Mouse (Mus musculus): ENCODE measurements at regions not wholly inside any gene's neighbourhood (a gene's known extent, or its start where the extent isn't known, plus 50 kb on each side); places are given as distances from the start of the nearest gene placed in this dataset.
A peak's percentile ranks its signal among the peaks of the same experiment; 100 is the strongest.
"Not testable (repeated sequence)": the region's sequence is repeated elsewhere in the genome, so short reads cannot be mapped to it uniquely, and the experiment has no call there.

- H3K36me3 ChIP-seq; ATAC-seq (ENCODE audit: low FRiP score); H3K27ac ChIP-seq; H3K9me3 ChIP-seq; H3K9ac ChIP-seq; H3K27me3 ChIP-seq; H3K4me3 ChIP-seq: not testable (repeated sequence)
- 50% methylated on average over 16 of the region's 42 CpGs for WGBS
- Histone ChIP-seq H3K4me1 (replicated peaks) (peaks cover 10% of the 10 kb centered on the region), H3K4me2 (0 out of 2 replicates have a peak overlapping the region, but pooled peaks have one; percentile 27)
Measured at GRCm38 (mm10) chr5:133842059-133842706, 257.3 kb upstream of the Castor2 start.

- no peaks in the 10 kb centered on the region for H3K36me3 ChIP-seq
- H3K4me2 ChIP-seq = no peak overlapping the region
- no peaks in the 10 kb centered on the region for H3K4me1 ChIP-seq (replicated peaks)
- no peak overlapping the region for H3K27ac ChIP-seq
- ATAC-seq (ENCODE audit: low FRiP score) = no peak
- H3K4me3 ChIP-seq = no peak overlapping the region
- WGBS = 88% methylated on average over 5 of the region's 5 CpGs
- no peaks in the 10 kb centered on the region for H3K9me3 ChIP-seq
- no peaks in the 10 kb centered on the region for H3K27me3 ChIP-seq
- no peak overlapping the region for H3K9ac ChIP-seq
Measured at GRCm38 (mm10) chr5:133838286-133838685, 261.2 kb upstream of the Castor2 start.

GRCm38 (mm10) chr5:133833217-133833616 lies 266.3 kb upstream of the Castor2 start:
- no peaks in the 10 kb centered on the region for H3K27me3 ChIP-seq
- H3K27ac ChIP-seq = no peak overlapping the region
- 80% methylated on average over 7 of the region's 7 CpGs for WGBS
- no peak overlapping the region for H3K4me3 ChIP-seq
- H3K9ac ChIP-seq = no peak overlapping the region
- H3K9me3 ChIP-seq = no peaks in the 10 kb centered on the region
- H3K4me2 ChIP-seq = no peak overlapping the region
- H3K4me1 ChIP-seq (replicated peaks) = no peaks in the 10 kb centered on the region
- no peaks in the 10 kb centered on the region for H3K36me3 ChIP-seq
- no peak for ATAC-seq (ENCODE audit: low FRiP score)

GRCm38 (mm10) chr5:133828226-133828625 lies 271.3 kb upstream of the Castor2 start:
- no peak overlapping the region for H3K4me3 ChIP-seq
- H3K27me3 ChIP-seq = no peaks in the 10 kb centered on the region
- H3K4me2 ChIP-seq = no peak overlapping the region
- no peaks in the 10 kb centered on the region for H3K36me3 ChIP-seq
- 88% methylated on average over 13 of the region's 13 CpGs for WGBS
- no peak overlapping the region for H3K27ac ChIP-seq
- ATAC-seq (ENCODE audit: low FRiP score) = no peak
- no peaks in the 10 kb centered on the region for H3K9me3 ChIP-seq
- H3K9ac ChIP-seq = no peak overlapping the region
- H3K4me1 ChIP-seq (replicated peaks) = peaks cover 5% of the 10 kb centered on the region

GRCm38 (mm10) chr5:133823871-133824270 lies 275.6 kb upstream of the Castor2 start:
- no peak for ATAC-seq (ENCODE audit: low FRiP score)
- Histone ChIP-seq H3K4me2 (no peak overlapping the region; the same call in 1 of the 2 replicates), H3K9me3 (no peaks in the 10 kb centered on the region), H3K27me3 (no peaks in the 10 kb centered on the region), H3K27ac (peak overlapping the region; percentile 24; the same call in 1 of the 2 replicates), H3K4me1 (replicated peaks) (peaks cover 23% of the 10 kb centered on the region), H3K9ac (no peak overlapping the region), H3K36me3 (no peaks in the 10 kb centered on the region), H3K4me3 (no peak overlapping the region)
- WGBS = 35% methylated on average over 3 of the region's 3 CpGs

- Histone ChIP-seq H3K27me3 (no peaks in the 10 kb centered on the region), H3K4me2 (no peak overlapping the region), H3K36me3 (no peaks in the 10 kb centered on the region), H3K9ac (no peak overlapping the region), H3K4me1 (replicated peaks) (peaks cover 23% of the 10 kb centered on the region), H3K27ac (no peak overlapping the region), H3K9me3 (no peaks in the 10 kb centered on the region), H3K4me3 (no peak overlapping the region)
- no peak for ATAC-seq (ENCODE audit: low FRiP score)
- 23% methylated on average over 3 of the region's 3 CpGs for WGBS
Measured at GRCm38 (mm10) chr5:133821273-133821672, 278.2 kb upstream of the Castor2 start.

- no peak overlapping the region for H3K9ac ChIP-seq
- no peaks in the 10 kb centered on the region for H3K36me3 ChIP-seq
- no peaks in the 10 kb centered on the region for H3K9me3 ChIP-seq
- peaks cover 12% of the 10 kb centered on the region for H3K4me1 ChIP-seq (replicated peaks)
- H3K27me3 ChIP-seq = 0 out of 2 replicates have a peak, but pooled peaks cover 4% of the 10 kb centered on the region
- H3K4me2 ChIP-seq = no peak overlapping the region
- ATAC-seq (ENCODE audit: low FRiP score) = no peak
- no peak overlapping the region for H3K27ac ChIP-seq
- WGBS = 84% methylated on average over 5 of the region's 5 CpGs
- no peak overlapping the region for H3K4me3 ChIP-seq
Measured at GRCm38 (mm10) chr5:133815462-133815861, 284.0 kb upstream of the Castor2 start.

GRCm38 (mm10) chr5:133814436-133814835 lies 285.1 kb upstream of the Castor2 start:
- Histone ChIP-seq H3K4me2 (no peak overlapping the region), H3K4me1 (replicated peaks) (peaks cover 12% of the 10 kb centered on the region), H3K9ac (no peak overlapping the region), H3K9me3 (no peaks in the 10 kb centered on the region), H3K4me3 (no peak overlapping the region), H3K27me3 (0 out of 2 replicates have a peak, but pooled peaks cover 4% of the 10 kb centered on the region), H3K36me3 (no peaks in the 10 kb centered on the region), H3K27ac (0 out of 2 replicates have a peak overlapping the region, but pooled peaks have one; percentile 26)
- ATAC-seq (ENCODE audit: low FRiP score) = 0 out of 2 replicates have a peak, but pooled peaks have one; percentile 49
- WGBS = 35% methylated on average over 6 of the region's 6 CpGs

- peaks cover 12% of the 10 kb centered on the region for H3K4me1 ChIP-seq (replicated peaks)
- no peak overlapping the region for H3K9ac ChIP-seq
- no peak overlapping the region for H3K4me3 ChIP-seq
- WGBS = 63% methylated on average over 6 of the region's 6 CpGs
- H3K36me3 ChIP-seq = no peaks in the 10 kb centered on the region
- H3K9me3 ChIP-seq = no peaks in the 10 kb centered on the region
- no peak overlapping the region for H3K4me2 ChIP-seq
- ATAC-seq (ENCODE audit: low FRiP score) = no peak
- 0 out of 2 replicates have a peak, but pooled peaks cover 4% of the 10 kb centered on the region for H3K27me3 ChIP-seq
- H3K27ac ChIP-seq = no peak overlapping the region
Measured at GRCm38 (mm10) chr5:133812216-133812615, 287.3 kb upstream of the Castor2 start.

- Histone ChIP-seq H3K4me3 (no peak overlapping the region), H3K27me3 (no peaks in the 10 kb centered on the region), H3K4me2 (no peak overlapping the region), H3K27ac (no peak overlapping the region), H3K4me1 (replicated peaks) (peaks cover 13% of the 10 kb centered on the region; the same call in 1 of the 2 replicates), H3K9ac (no peak overlapping the region), H3K36me3 (no peaks in the 10 kb centered on the region), H3K9me3 (no peaks in the 10 kb centered on the region)
- no peak for ATAC-seq (ENCODE audit: low FRiP score)
- WGBS = 36% methylated on average over 7 of the region's 7 CpGs
Measured at GRCm38 (mm10) chr5:133806891-133807290, 292.6 kb upstream of the Castor2 start.

GRCm38 (mm10) chr5:133802001-133802400 lies 297.5 kb upstream of the Castor2 start:
- H3K27ac ChIP-seq = no peak overlapping the region
- WGBS = 86% methylated on average over 3 of the region's 3 CpGs
- H3K4me2 ChIP-seq = no peak overlapping the region
- no peak for ATAC-seq (ENCODE audit: low FRiP score)
- no peaks in the 10 kb centered on the region for H3K9me3 ChIP-seq
- H3K27me3 ChIP-seq = no peaks in the 10 kb centered on the region
- no peaks in the 10 kb centered on the region for H3K36me3 ChIP-seq
- peaks cover 8% of the 10 kb centered on the region; the same call in 1 of the 2 replicates for H3K4me1 ChIP-seq (replicated peaks)
- H3K9ac ChIP-seq = no peak overlapping the region
- no peak overlapping the region for H3K4me3 ChIP-seq

GRCm38 (mm10) chr5:133795638-133796037 lies 303.9 kb upstream of the Castor2 start:
- Histone ChIP-seq H3K36me3 (no peaks in the 10 kb centered on the region), H3K9me3 (no peaks in the 10 kb centered on the region), H3K27me3 (no peaks in the 10 kb centered on the region), H3K9ac (no peak overlapping the region), H3K4me1 (replicated peaks) (no peaks in the 10 kb centered on the region), H3K4me3 (no peak overlapping the region), H3K4me2 (no peak overlapping the region), H3K27ac (no peak overlapping the region)
- 38% methylated on average over 3 of the region's 3 CpGs for WGBS
- ATAC-seq (ENCODE audit: low FRiP score) = no peak

GRCm38 (mm10) chr5:133790726-133791125 lies 308.8 kb upstream of the Castor2 start:
- Histone ChIP-seq H3K36me3 (no peaks in the 10 kb centered on the region), H3K4me2 (no peak overlapping the region), H3K4me3 (no peak overlapping the region), H3K9ac (no peak overlapping the region), H3K27ac (no peak overlapping the region), H3K9me3 (no peaks in the 10 kb centered on the region), H3K27me3 (no peaks in the 10 kb centered on the region), H3K4me1 (replicated peaks) (no peaks in the 10 kb centered on the region)
- WGBS = 58% methylated on average over 6 of the region's 6 CpGs
- ATAC-seq (ENCODE audit: low FRiP score) = no peak

Measured in hindbrain, embryonic 13.5 days (tissue).